ENCODE assay signal across 10 mouse cellular contexts in the genomic region with DNA sequence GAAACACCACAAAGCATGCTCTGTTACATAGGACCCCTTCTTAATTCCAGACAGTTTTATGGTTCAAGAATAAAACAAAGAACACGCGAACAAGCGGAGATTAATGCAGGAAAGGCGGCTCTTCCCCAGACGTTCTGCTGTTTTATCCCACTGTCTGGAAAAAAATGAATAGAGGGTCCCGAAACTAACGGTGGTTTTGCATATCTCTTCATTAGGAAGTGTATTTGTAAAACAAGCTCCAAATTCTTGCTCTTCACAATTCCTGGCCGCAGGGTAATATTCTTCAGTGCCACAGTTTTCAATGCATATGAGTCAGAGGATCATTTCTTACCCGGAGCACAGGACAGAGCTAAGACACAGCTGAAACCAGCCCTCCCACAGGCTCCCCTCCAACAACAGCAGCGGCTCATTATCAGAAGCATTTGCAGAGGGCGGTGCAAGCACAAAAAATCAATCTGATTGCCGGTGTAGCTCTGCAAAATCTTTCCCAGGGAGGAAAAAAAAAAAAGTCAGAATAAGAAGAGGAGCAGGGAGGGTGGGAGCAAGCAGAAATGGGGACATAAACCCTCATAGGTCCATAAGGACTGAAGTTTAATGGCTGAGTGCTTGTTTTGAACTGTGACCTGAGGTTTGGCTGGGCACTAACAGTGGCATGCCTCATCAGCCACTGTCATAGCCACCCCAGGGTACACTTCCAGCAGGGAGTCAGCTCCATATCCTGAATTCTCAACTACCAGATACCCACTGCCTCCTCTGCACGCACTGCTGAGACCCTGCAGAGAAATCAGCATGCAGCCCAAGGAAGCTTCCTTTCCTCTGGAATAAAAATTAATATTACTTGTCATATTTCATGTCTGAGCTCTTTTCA.
DNase-seq lines count a peak whose midpoint lies in the region; ATAC-seq and TF ChIP-seq lines count a peak whose summit lies in the region.
"Had no signal": no experiment of that assay in that cellular context is flagged by ENCODE, and none has a peak within 500 bp of the region (broad histone marks: within the 10 kb centered on the region; RNA-seq: fewer than 3 reads in every experiment).

No protein-coding gene starts in this region.

- H3K4me3 ChIP-seq in left cerebral cortex, adult 2 months, result peak overlapping the region; percentile 21
- peak overlapping the region; percentile 15; the same call in 1 of the 2 replicates for H3K4me3 ChIP-seq in forebrain, embryonic 12.5 days (replicated peaks)

- H3K27ac ChIP-seq in left cerebral cortex, adult 2 months, result no peak overlapping the region
- H3K27ac ChIP-seq in forebrain, embryonic 12.5 days, result peak overlapping the region; percentile 84
- H3K27ac ChIP-seq: kidney, postnatal 0 days had no signal

- H3K9ac ChIP-seq in forebrain, embryonic 12.5 days, result no peak overlapping the region

- no peaks in the 10 kb centered on the region for H3K27me3 ChIP-seq in forebrain, embryonic 12.5 days

- DNase-seq in left cerebral cortex, adult 2 months (ENCODE audit: extremely low spot score in 1 of 2, low spot score in 2 of 2), result peak in 1 of 2 experiments; percentile 9
- DNase-seq in left cerebral cortex, adult 9 months (ENCODE audit: low spot score in 2 of 2), result no peak
- peak; percentile 14 to 31 for DNase-seq in layer of hippocampus, postnatal 14 days (ENCODE audit: low spot score in 2 of 2)
- DNase-seq in retina, postnatal 1 day, result peak; percentile 35
- no peak for DNase-seq in adipocyte (ENCODE audit: low spot score)
- no peak for DNase-seq in cerebellum, adult 8-10 months

- H3K36me3 ChIP-seq in forebrain, embryonic 12.5 days (replicated peaks), result no peaks in the 10 kb centered on the region

- H3K4me1 ChIP-seq in forebrain, embryonic 12.5 days, result peaks cover 35% of the 10 kb centered on the region

- intact Hi-C loops in left cerebral cortex, adult 2 months (cut with DNase I), result loop anchor here (5.0 to 10.0 kb wide), 2 partner anchors 643 to 1119 kb away; no protein-coding TSS in a partner anchor

- TF ChIP-seq CTCF in left cerebral cortex, adult 2 months (IDR thresholded peaks at IDR 0.05), result no peak

- peak overlapping the region; percentile 47 for H3K4me2 ChIP-seq in forebrain, embryonic 12.5 days

- H3K9me3 ChIP-seq in forebrain, embryonic 12.5 days, result no peaks in the 10 kb centered on the region

- ATAC-seq in forebrain, embryonic 12.5 days (ENCODE audit: low FRiP score), result peak; percentile 87
- ATAC-seq: lung, postnatal 0 days; Patski had no signal

- 9% methylated on average over 13 of the region's 13 CpGs for WGBS in forebrain, embryonic 12.5 days

Comparison
In these comparisons a context has a peak if more than half of its experiments do, and no peak if none do; other contexts are left out.
1. DNase-seq: peak in layer of hippocampus, postnatal 14 days (2 of 2) and retina, postnatal 1 day (single experiment); none in left cerebral cortex, adult 9 months (0 of 2), adipocyte (single experiment) and cerebellum, adult 8-10 months (single experiment).